Mouse (Mus musculus) small intestine, adult 2 months (tissue): ENCODE measurements at regions not wholly inside any gene's neighbourhood (a gene's known extent, or its start where the extent isn't known, plus 50 kb on each side); places are given as distances from the start of the nearest gene placed in this dataset.

Source experiments
- CTCF ChIP-seq: fragments of 200-500 bp; IDR thresholded peaks from 2 replicates; pipeline ENCODE4 v1.5.1; 2012; ENCODE audit warnings: low read depth, mild to moderate bottlenecking, control low read depth, inconsistent platforms, low read length, moderate library complexity, mixed read lengths; ENCODE audit not compliant: insufficient replicate concordance, insufficient read length; ENCODE audit errors: extremely low read depth
- POLR2A ChIP-seq: fragments of 200-500 bp; IDR thresholded peaks from 2 replicates; pipeline ENCODE4 v1.6.1; 2012; ENCODE audit warnings: low read depth, mild to moderate bottlenecking, control low read depth, inconsistent platforms, low read length, moderate library complexity

- no peak for TF ChIP-seq CTCF
- TF ChIP-seq POLR2A = no peak
Measured at GRCm38 (mm10) chr9:116427278-116427677, 252.1 kb upstream of the Tgfbr2 start.
